Mouse (Mus musculus): Measurements from ENCODE around the gene Gm9573. TPM values are rescaled to one million over a fixed set of nuclear protein-coding genes. Genes with fewer than 3 reads are reported as not detected.

Gene Gm9573
- polyA plus RNA-seq (2012; rRNA removed) = not detected in 2 replicates

DNA sequence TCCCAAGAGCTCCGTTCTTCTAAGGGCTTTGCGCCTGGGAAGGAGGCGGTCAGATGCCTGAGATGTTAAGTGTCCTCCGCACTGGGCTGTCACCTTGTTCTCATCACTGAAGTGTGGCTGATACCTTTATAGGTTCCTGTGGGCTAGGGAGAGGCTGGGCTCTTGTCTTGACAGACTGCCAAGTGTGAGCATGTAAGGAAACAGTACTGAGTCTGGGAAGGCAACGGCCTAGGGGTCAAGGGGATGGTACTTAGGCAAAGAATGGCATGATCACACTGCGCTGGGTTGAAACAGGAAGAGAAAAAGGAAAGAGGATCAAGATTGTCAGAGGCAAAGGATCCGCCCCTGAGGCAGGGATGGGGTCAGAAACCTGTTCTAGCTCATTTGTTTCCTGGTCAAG lies at the start of gene Gm9573:
Gene Gm9573, minus strand, starts transcription at position 101 of the 400 bp plus-strand sequence.

GRCm38 (mm10) chr17:35673416-35674035 lies 47.1 kb upstream of the Gm9573 start, which contains the start of gene Gtf2h4:
Gene Gtf2h4 (minus strand): TSS chr17:35673739.

GRCm38 (mm10) chr17:35667334-35668065 lies 41.1 kb upstream of the Gm9573 start, which contains the start of gene Vars2:
Gene Vars2 (minus strand): TSS chr17:35667592.

GRCm38 (mm10) chr17:35643609-35644236 lies 17.3 kb upstream of the Gm9573 start, which contains the start of gene Mucl3:
Gene Mucl3 (minus strand): TSS chr17:35643695.

DNA sequence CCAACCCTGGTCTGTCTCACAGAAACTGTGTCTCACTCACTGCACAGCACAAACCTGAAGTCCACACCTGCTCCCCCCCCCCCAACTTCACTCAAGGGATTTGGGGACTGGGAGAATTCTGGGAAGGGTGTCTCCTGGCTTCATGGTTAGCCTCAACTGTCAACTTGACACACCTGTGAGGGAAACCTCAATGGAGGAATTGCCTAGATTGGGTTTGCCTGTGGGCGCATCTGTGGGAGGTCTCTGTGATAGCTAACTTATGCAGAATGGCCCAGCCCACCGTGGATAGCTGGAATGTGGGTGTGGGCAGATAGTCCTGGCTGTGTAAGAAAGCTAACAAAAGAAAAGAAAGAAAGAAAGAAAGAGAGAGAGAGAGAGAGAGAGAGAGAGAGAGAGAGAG lies 25.2 kb downstream of the Gm9573 start, which contains the start of gene Sfta2:
Gene Sfta2, plus strand, starts transcription at position 301 of the 400 bp plus-strand sequence.

Other genes with a start within 250 kb of the Gm9573 start
- gene H2-Q4, start 247.0 kb downstream of the Gm9573 start, polyA plus RNA-seq (2012; rRNA removed) = 71.8 and 75.3 TPM in 2 replicates
- 18.5 and 18.8 TPM in 2 replicates for gene H2-Q6, start 201.8 kb downstream of the Gm9573 start, polyA plus RNA-seq (2012; rRNA removed)
- 50.6 and 57.2 TPM in 2 replicates for gene H2-Q7, start 187.5 kb downstream of the Gm9573 start, polyA plus RNA-seq (2012; rRNA removed)
- gene H2-Q10, start 156.5 kb downstream of the Gm9573 start, polyA plus RNA-seq (2012; rRNA removed) = 8.0 and 8.1 TPM in 2 replicates
- not detected in 2 replicates for gene Pou5f1, start 120.6 kb downstream of the Gm9573 start, polyA plus RNA-seq (2012; rRNA removed)
- 16.9 and 18.7 TPM in 2 replicates for gene Tcf19, start 109.8 kb downstream of the Gm9573 start, polyA plus RNA-seq (2012; rRNA removed)
- 12.2 and 13.5 TPM in 2 replicates for gene Cchcr1, start 109.5 kb downstream of the Gm9573 start, polyA plus RNA-seq (2012; rRNA removed)
- 0.14 and 0.29 TPM in 2 replicates for gene Psors1c2, start 93.4 kb downstream of the Gm9573 start, polyA plus RNA-seq (2012; rRNA removed)
- 1.9 and 2.1 TPM in 2 replicates for gene Cdsn, start 74.5 kb downstream of the Gm9573 start, polyA plus RNA-seq (2012; rRNA removed)
- not detected in 2 replicates for gene 2300002M23Rik, start 59.2 kb downstream of the Gm9573 start, polyA plus RNA-seq (2012; rRNA removed)
- not detected in 2 replicates for gene Sfta2, start 25.1 kb downstream of the Gm9573 start, polyA plus RNA-seq (2012; rRNA removed)
- not detected in 2 replicates for gene Mucl3, start 17.1 kb upstream of the Gm9573 start, polyA plus RNA-seq (2012; rRNA removed)
- 43.1 and 46.7 TPM in 2 replicates for gene Vars2, start 41.0 kb upstream of the Gm9573 start, polyA plus RNA-seq (2012; rRNA removed)
- 25.7 and 30.4 TPM in 2 replicates for gene Gtf2h4, start 47.1 kb upstream of the Gm9573 start, polyA plus RNA-seq (2012; rRNA removed)
- 106 and 136 TPM in 2 replicates for gene Ddr1, start 78.0 kb upstream of the Gm9573 start, polyA plus RNA-seq (2012; rRNA removed)
- 16.2 and 17.0 TPM in 2 replicates for gene Ier3, start 195.0 kb upstream of the Gm9573 start, polyA plus RNA-seq (2012; rRNA removed)
- gene Flot1, start 196.6 kb upstream of the Gm9573 start, polyA plus RNA-seq (2012; rRNA removed) = 62.1 and 68.9 TPM in 2 replicates
- 211 and 247 TPM in 2 replicates for gene Tubb5, start 211.7 kb upstream of the Gm9573 start, polyA plus RNA-seq (2012; rRNA removed)
- 4.2 and 5.1 TPM in 2 replicates for gene Mdc1, start 214.9 kb upstream of the Gm9573 start, polyA plus RNA-seq (2012; rRNA removed)
- 25.2 and 32.0 TPM in 2 replicates for gene Nrm, start 234.7 kb upstream of the Gm9573 start, polyA plus RNA-seq (2012; rRNA removed)
- 24.0 and 26.8 TPM in 2 replicates for gene Ppp1r18, start 239.0 kb upstream of the Gm9573 start, polyA plus RNA-seq (2012; rRNA removed)